21 mouse cellular contexts compared by ENCODE assay signal in the genomic region with DNA sequence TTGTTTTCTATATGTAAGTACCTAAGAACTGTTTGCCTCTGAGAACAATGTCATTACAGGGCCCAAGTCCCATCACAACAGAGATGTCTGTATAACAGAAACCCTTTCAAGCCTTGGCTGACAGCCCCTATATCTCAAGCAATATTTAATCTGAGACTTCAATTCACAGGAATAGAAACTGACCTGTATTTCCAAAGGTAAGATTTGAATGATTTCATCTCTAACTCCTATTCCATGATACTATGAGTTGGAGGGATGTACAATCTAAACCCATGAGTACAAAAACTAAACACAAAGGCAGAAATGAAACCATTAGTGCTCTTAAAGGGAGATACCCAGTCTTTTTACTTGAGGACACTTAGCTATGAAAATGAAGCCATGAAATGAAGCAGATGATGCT.
DNase-seq lines count a peak whose midpoint lies in the region; ATAC-seq and TF ChIP-seq lines count a peak whose summit lies in the region.
"Had no signal": no experiment of that assay in that cellular context is flagged by ENCODE, and none has a peak within 500 bp of the region (broad histone marks: within the 10 kb centered on the region; RNA-seq: fewer than 3 reads in every experiment).

No protein-coding gene starts in this region.

- no peak for TF ChIP-seq CTCF in bone marrow macrophage, adult 2 months (IDR thresholded peaks at IDR 0.05; ENCODE audit: low read depth, low read length)
- no peak for TF ChIP-seq CTCF in liver, embryonic 14.5 days (IDR thresholded peaks at IDR 0.05; ENCODE audit: low read depth)
- no peak for TF ChIP-seq CTCF in left cerebral cortex, adult 2 months (IDR thresholded peaks at IDR 0.05)

- H3K9ac ChIP-seq in liver, embryonic 11.5 days (ENCODE audit: low read depth, low read length) = no peak overlapping the region
- H3K9ac ChIP-seq in liver, embryonic 14.5 days (replicated peaks) = no peak overlapping the region
- H3K9ac ChIP-seq: embryonic facial prominence, embryonic 12.5 days; forebrain, embryonic 12.5 days; lung, embryonic 15.5 days had no signal

- TF ChIP-seq POLR2A in bone marrow macrophage, adult 2 months (IDR thresholded peaks at IDR 0.05; ENCODE audit: borderline replicate concordance, low read depth, low read length) = no peak

- intact Hi-C loops in left cerebral cortex, adult 2 months (cut with DNase I) = no loop called here

- peaks cover 5% of the 10 kb centered on the region; the same call in 1 of the 2 replicates for H3K4me1 ChIP-seq in liver, embryonic 11.5 days (replicated peaks; ENCODE audit: control insufficient read depth, insufficient read depth, low read length)
- H3K4me1 ChIP-seq in bone marrow macrophage, adult 2 months (ENCODE audit: control insufficient read depth, insufficient read depth, low read length) = peaks cover 32% of the 10 kb centered on the region
- H3K4me1 ChIP-seq in liver, embryonic 14.5 days (replicated peaks; ENCODE audit: control insufficient read depth in 2 of 2, insufficient read depth in 2 of 2, low read length in 1 of 2) = peaks cover 0 to 3% of the 10 kb centered on the region in 2 experiments; a peak in 1 of 4 replicates

- DNase-seq in liver, embryonic 11.5 days (ENCODE audit: low spot score) = no peak
- DNase-seq in liver = no peak
- no peak for DNase-seq in liver, embryonic 14.5 days (ENCODE audit: low read depth in 3 of 3, low spot score in 3 of 3)
- peak; percentile 45 for DNase-seq in splenic B cell, adult 2 months (ENCODE audit: low read depth, low spot score)
- DNase-seq in left cerebral cortex, adult 2 months (ENCODE audit: extremely low spot score in 1 of 2, low spot score in 2 of 2) = no peak
- DNase-seq: adrenal gland, postnatal 14 days; cerebellum, adult 18-20 months; cerebellum, postnatal 25 days; gastrocnemius, adult 2 months; heart, postnatal 10 days; kidney, postnatal 25 days; lung, postnatal 4 days had no signal

- no peaks in the 10 kb centered on the region for H3K36me3 ChIP-seq in liver, embryonic 11.5 days (ENCODE audit: control insufficient read depth, insufficient read depth, low read length)
- no peaks in the 10 kb centered on the region for H3K36me3 ChIP-seq in liver, embryonic 14.5 days (replicated peaks; ENCODE audit: control insufficient read depth, insufficient read depth, low read depth)
- no peaks in the 10 kb centered on the region; the same call in 1 of the 2 replicates for H3K36me3 ChIP-seq in splenic B cell, adult 2 months (ENCODE audit: control insufficient read depth, insufficient read depth, low read length, poor library complexity, severe bottlenecking)
- H3K36me3 ChIP-seq: embryonic facial prominence, embryonic 12.5 days; forebrain, embryonic 12.5 days; lung, embryonic 15.5 days had no signal

- peak overlapping the region; percentile 44 for H3K4me2 ChIP-seq in liver, embryonic 11.5 days
- peak overlapping the region; percentile 9; the same call in 1 of the 2 replicates for H3K4me2 ChIP-seq in liver, embryonic 14.5 days (ENCODE audit: low read depth)
- H3K4me2 ChIP-seq: embryonic facial prominence, embryonic 12.5 days; forebrain, embryonic 12.5 days; lung, embryonic 15.5 days; midbrain, embryonic 11.5 days had no signal

- no peak overlapping the region for H3K27ac ChIP-seq in liver, embryonic 11.5 days (ENCODE audit: low read depth, low read length)
- peak overlapping the region; percentile 98 for H3K27ac ChIP-seq in bone marrow macrophage, adult 2 months (ENCODE audit: insufficient read depth, low read depth, low read length)
- no peak overlapping the region for H3K27ac ChIP-seq in liver, embryonic 14.5 days
- H3K27ac ChIP-seq in left cerebral cortex, adult 2 months = no peak overlapping the region
- H3K27ac ChIP-seq: embryonic facial prominence, embryonic 12.5 days; forebrain, embryonic 12.5 days; gastrocnemius, adult 2 months; hindbrain, postnatal 0 days; lung, embryonic 15.5 days had no signal

- ATAC-seq in liver, embryonic 11.5 days (replicated peaks; ENCODE audit: low FRiP score) = no peak
- ATAC-seq in liver, embryonic 14.5 days (ENCODE audit: insufficient read depth) = no peak
- no peak for ATAC-seq in erythroblast, adult 5-6 weeks (replicated peaks; ENCODE audit: low FRiP score, poor library complexity, severe bottlenecking)
- ATAC-seq: hindbrain, postnatal 0 days; intestine, postnatal 0 days had no signal

- TF ChIP-seq EP300 in liver, embryonic 14.5 days (IDR thresholded peaks at IDR 0.05; ENCODE audit: low read depth) = no peak

- no peaks in the 10 kb centered on the region for H3K27me3 ChIP-seq in liver, embryonic 11.5 days (replicated peaks; ENCODE audit: control insufficient read depth, insufficient read depth, low read length)
- H3K27me3 ChIP-seq in liver, embryonic 14.5 days (ENCODE audit: control insufficient read depth, insufficient read depth, low read length) = no peaks in the 10 kb centered on the region
- no peaks in the 10 kb centered on the region for H3K27me3 ChIP-seq in splenic B cell, adult 2 months (ENCODE audit: control insufficient read depth, insufficient read depth, low read length, poor library complexity, severe bottlenecking)
- H3K27me3 ChIP-seq: embryonic facial prominence, embryonic 12.5 days; forebrain, embryonic 12.5 days; lung, embryonic 15.5 days had no signal

- no peaks in the 10 kb centered on the region for H3K9me3 ChIP-seq in liver, embryonic 11.5 days (ENCODE audit: control insufficient read depth, low read length)
- H3K9me3 ChIP-seq in liver, embryonic 14.5 days (ENCODE audit: control insufficient read depth, low read length) = no peaks in the 10 kb centered on the region
- H3K9me3 ChIP-seq: embryonic facial prominence, embryonic 12.5 days; forebrain, embryonic 12.5 days; lung, embryonic 15.5 days had no signal

- H3K4me3 ChIP-seq in liver, embryonic 11.5 days (ENCODE audit: low read depth, low read length) = no peak overlapping the region
- peak overlapping the region; percentile 52 for H3K4me3 ChIP-seq in bone marrow macrophage, adult 2 months (ENCODE audit: insufficient read depth, low read length)
- 0 out of 4 replicates have a peak overlapping the region, but pooled peaks of 1 of the 2 experiments have one; percentile 6 for H3K4me3 ChIP-seq in liver, embryonic 14.5 days (ENCODE audit: insufficient read depth in 1 of 2, low read depth in 2 of 2, low read length in 2 of 2)
- no peak overlapping the region for H3K4me3 ChIP-seq in left cerebral cortex, adult 2 months
- H3K4me3 ChIP-seq: embryonic facial prominence, embryonic 12.5 days; erythroblast, embryonic 14.5 days; forebrain, embryonic 12.5 days; lung, embryonic 15.5 days had no signal
